Mouse (Mus musculus) heart, postnatal 4 days (tissue): ENCODE measurements around the gene Arpc3. TPM values are rescaled to one million over a fixed set of nuclear protein-coding genes. Genes with fewer than 3 reads are reported as not detected.
A peak's percentile ranks its signal among the peaks of the same experiment; 100 is the strongest.

Experiments
- DNase-seq: peaks from one replicate; pipeline ENCODE4 v3.0.0; 2021
- total RNA-seq, 2 experiments: library from RNA; stranded (reverse); gene quantifications; 2 replicates each; pipeline ENCODE4 v1.2.3; 2021

Arpc3 gene
- 100 to 1,000 TPM; 138 to 141 TPM for total RNA-seq

DNA sequence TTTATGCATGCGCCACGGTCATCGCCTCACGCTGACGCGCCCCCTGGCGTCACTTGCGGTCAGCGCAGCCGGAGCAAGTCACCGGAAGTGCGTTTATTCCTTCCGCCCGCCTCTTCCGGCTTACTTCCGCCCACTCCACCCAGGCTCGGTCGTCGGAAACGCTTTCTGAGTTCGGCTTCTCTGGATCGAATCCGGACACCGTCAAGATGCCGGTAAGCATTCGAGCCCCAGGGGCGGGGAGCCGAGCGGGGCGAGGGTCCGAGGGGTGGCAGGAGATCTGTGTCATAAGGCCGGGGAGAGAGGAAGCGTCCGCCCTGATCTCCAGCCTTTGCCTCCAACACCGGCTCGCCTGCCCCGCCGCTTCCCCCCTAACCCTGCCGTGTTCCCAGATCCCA, at the start of gene Arpc3:
Arpc3 (plus strand) TSS at position 93 of the 395 bp plus-strand sequence.
- DNase-seq, result peak; percentile 95

- DNase-seq, result no peak
Measured at GRCm38 (mm10) chr5:122342874-122343273, 48.8 kb upstream of the Arpc3 start.

DNA sequence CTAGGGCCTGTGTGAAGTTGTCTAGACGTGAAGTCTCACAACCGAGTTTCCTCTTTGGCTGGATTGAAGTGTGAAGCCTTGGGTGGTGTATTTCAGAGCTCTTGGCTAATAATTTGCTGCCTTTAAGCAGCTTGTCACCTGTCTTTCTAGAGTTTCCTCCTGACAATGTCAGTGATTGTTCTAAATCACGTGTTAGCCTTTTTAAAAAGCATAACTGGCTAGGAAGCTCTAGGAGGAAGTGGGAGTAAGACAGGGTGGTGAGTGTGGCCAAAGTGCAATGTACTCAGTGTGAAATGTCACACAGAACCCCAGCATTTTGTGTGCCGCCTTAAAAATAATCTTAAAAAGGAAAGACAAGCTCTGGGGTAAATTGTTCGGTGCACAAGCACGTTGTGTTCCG, 47.9 kb upstream of the Arpc3 start:
- no peak for DNase-seq

DNA sequence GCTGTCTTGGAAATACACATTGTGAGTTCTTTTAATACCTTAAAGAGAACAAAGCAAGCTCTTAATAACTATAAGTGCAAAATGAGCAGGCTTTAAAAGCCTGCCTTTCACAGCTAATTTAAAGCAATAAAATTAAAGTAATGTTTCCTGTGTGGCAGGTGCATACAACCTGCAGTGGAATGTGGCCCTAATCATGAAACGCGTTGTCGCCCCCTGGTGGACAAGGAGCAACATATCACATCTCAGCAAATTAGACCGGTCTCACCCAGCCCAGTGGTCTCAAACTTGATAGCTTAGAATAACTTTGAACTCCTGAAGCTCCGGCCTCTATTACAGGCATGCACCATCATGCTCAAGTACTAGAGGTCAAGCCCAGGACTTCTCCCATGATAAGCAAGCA, 47.4 kb upstream of the Arpc3 start:
- DNase-seq, result peak; percentile 83

DNA sequence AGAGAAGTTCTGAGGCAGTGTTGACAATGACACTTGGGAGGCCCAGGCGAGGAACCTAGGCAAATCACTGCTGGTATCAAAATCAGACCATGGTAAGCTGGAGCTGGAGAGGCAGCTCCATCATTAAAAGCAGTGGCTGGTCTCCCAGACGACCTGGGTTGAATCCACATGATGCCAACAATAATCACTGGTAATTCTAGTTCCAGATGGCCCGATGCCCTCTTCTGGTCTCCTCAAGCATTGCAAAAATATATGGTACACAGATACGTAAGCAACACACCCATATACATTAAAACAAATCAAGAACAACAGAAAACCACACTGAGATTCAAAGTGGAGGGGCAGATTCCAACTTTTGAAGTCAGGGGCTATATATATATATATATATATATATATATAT, 45.9 kb upstream of the Arpc3 start:
- no peak for DNase-seq

DNA sequence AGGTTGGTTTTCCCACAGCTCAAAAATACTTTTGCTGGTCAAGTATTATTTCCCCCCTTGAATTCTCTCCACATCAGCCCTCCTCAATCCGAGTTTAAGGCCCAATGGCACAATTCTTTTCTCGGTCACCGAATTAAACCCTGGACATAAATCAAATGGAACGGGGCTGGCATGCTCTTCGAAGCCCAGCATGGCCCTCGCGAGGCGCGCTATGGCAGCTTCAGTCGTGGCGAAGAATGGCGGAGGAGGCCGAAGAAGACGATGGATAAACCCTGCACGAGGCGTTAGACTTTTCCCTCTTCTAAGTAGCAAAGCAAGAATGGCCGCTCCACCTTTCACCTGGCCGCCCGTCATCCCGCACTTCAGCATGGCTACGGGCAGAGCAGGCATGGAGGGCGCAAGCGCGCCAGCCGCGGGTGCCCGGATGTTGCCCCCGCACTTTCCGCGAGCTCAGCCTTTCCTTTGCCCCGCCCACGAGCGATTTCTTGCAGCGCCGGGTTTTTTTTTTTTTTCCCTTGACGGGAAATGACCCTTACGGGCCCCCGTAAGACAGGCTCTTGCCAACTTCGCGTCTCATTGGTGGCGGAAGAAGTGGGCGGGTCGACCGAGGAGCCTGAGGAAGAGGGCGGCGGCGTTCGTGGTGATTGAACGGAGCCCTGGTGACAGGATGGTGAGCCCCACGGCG, 37.7 kb upstream of the Arpc3 start, which contains the start of the genes Rad9b and Vps29:
Rad9b (minus strand) TSS at position 427 of the 685 bp plus-strand sequence.
Vps29 (plus strand) TSS at position 563 of the 685 bp plus-strand sequence.
- peak; percentile 99 for DNase-seq

DNA sequence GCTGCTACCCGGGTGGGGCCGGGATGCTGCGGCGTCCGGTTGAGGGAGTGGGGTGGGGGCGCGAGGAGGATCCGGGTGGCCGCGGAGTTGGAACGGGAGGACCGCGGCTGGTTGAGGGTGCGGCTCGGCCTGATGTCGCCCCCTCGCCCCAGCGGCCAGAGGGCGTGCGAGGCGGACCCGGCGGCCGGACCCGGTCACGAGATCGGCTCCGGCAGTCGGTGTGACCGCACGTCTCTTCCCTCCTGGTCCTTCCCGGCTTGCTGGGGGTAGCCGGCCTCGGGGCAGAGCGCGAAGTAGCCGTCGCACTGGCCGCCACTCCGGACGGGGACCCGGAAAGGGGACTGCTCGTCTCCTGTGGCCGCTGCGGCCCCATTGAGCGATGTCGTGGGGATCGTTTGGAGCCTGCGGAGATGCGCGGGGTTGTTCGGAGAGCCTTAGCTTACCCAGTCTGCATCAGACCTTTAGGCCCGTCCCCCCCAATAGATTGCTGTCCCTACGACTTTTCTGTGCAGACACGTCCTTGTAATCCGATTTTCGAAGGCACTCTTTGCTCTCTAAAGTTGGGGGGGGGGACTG, 37.1 kb upstream of the Arpc3 start:
- no peak for DNase-seq

- peak; percentile 56 for DNase-seq
Measured at GRCm38 (mm10) chr5:122371591-122372191, 20.0 kb upstream of the Arpc3 start, which contains the start of gene Gpn3. TSS of gene Gpn3 (plus strand) at chr5:122371876.

DNA sequence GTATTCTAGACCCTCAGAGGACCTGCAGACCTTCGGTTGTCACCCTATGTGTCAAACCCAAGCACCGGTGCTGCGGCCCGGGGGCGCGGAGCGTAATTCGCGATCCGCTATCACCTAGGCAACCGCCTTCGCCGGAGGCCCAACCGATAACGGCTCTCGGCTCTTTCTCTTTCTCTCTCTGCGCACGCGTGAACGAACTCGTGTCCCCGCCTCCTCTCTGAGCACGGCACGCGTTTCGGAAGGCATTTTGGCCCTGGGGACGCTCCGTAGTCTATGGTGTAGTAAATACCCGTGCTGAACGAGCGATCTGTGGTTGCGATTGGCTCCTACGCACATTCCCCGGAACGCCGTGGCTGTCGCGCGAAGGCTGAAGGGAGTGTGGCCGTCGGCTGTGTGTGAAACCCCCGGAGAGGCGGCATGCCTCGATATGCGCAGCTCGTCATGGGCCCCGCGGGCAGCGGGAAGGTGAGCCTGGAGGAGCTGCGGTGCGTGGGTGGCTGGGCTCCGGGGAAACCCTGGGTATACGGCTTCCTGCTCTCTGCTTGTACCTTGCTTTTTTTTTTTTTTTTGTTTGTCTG, 19.4 kb upstream of the Arpc3 start, which contains the start of gene Fam216a:
Fam216a (minus strand) TSS at position 173 of the 578 bp plus-strand sequence.
- peak; percentile 99 for DNase-seq

DNA sequence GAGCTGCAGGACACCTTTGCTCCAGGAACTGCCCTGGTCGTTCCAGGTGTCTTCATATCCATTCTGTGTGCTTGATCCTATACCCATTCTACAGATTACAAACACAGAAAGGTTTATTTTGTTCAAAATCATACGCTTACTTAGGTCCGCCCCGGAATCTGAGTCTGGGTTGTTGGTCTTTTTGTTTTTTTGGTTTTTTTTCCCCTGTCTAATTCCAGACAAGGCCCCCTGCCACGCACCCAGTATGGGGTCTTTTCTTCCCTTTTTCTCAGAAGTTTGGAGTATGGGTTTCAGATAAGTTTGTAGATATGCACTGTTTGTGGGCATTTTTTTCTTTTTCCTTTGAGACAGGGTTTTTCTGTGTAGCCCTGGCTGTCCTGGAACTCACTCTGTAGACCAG, 18.8 kb upstream of the Arpc3 start:
- DNase-seq, result no peak

DNA sequence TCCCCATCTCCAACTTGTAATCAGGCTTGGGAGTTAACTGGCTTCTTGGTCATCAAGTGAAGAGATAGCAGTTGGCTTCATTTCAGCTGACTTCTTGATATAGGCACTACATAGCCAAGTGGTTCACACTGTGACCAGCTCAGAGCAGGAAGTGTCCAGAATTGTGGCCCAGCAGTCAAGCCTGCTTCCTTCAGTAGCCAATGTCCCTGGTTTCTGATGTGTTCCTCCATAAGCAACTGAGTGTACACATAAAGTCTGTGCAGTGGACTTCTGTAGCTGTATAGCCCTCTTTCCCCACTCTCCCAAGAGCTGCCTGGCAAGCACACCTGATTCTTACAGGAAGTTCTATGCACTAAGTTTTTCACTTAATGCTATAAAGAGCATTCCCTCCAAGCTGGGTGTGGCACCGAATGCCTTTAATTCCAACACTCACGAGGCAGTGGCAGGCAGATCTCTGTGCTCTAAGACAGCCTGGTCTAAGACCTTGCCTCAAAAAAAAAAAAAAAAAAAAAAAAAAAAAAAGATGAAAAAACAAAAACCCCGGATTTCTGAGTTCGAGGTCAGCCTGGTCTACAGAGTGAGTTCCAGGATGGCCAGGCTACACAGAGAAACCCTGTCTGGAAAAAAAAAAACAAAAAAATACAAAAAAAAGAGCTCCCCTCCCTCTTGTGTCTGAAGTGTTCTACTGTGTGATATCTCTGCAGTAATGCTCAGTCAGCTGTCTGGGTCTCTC, 14.4 kb upstream of the Arpc3 start:
- DNase-seq, result no peak

DNA sequence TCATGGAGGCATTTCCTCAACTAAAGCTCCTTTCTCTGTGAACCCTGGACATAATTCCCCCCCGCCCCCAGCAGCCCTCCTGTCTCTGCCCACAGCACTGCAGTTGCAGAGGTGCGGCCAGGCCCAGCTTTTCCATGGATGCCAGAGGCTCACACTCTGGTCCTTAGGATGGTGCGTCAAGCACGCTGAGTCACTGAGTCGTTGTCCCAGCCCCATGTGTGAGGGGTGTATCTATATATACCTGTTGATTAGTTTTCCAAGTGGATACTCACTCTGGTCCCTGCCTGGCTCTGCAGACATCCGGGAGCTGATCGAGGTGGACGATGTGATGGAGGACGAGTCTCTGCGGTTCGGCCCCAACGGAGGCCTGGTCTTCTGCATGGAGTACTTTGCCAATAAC, 13.5 kb upstream of the Arpc3 start:
- DNase-seq, result no peak

GRCm38 (mm10) chr5:122379374-122380155, 12.1 kb upstream of the Arpc3 start:
- peak; percentile 82 for DNase-seq

DNA sequence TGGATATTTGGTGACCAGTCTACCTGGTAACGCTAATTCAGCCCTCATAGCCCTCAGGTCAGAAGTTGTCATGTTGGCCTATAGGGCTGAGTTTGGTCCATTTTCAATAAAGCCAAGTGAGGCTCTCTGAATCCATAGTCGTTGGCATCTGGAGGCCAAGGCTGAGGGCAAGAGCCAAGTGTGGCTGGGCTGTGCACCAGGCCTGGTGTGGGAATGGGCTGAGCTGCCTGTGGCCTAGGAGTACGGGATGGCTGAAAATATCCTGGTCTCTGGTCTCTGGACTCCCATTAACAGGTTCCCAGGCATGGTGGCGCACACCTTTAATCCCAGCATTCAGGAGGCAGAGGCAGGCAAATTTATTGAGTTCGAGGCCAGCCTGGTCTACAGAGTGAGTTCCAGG, 1.7 kb upstream of the Arpc3 start:
- DNase-seq, result no peak

GRCm38 (mm10) chr5:122390671-122391070, 1.0 kb upstream of the Arpc3 start:
- no peak for DNase-seq

DNA sequence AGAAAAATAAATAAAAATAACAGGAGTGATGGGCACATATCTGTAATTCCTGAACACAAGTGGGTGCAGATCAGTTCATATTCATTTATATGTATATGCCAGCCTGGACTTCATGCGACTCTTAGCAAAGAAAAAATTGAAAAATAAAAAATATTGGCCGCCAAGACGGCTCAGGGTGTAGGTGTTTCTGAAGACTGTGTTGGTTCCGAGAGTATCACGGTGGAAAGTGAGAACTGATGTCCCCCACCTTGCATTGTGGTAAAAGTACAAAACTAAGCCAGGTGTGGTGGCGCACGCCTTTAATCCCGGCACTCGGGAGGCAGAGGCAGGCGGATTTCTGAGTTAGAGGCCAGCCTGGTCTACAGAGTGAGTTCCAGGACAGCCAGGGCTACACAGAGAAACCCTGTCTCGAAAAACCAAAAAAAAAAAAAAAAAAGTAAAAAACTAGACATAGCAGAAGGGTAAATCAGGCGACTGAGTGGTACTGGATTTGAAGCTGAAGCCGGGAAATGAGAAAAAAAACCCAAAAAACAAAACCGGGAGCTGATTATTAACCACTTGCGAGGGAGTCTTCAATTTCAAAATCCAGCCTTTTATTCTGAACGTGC, 396 bp upstream of the Arpc3 start:
- no peak for DNase-seq

GRCm38 (mm10) chr5:122392227-122393004, 738 bp downstream of the Arpc3 start:
- peak; percentile 36 for DNase-seq

DNA sequence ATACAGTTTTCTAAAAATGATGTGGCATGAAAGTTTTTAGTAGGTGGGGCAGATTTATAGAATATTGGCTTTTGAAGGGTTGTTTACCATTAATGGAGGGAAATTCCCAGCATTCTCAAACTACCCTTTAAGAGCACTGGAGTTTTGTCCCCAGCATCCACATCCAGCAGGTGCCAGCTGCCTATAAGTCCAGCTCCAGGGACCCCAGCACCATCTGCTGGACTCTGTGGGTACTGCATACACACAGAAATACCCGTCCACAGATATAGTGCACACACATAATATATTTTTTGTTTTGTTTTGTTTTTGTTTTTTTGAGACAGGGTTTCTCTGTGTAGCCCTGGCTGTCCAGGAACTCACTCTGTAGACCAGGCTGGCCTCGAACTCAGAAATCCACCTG, 2.2 kb downstream of the Arpc3 start:
- DNase-seq, result peak; percentile 87

DNA sequence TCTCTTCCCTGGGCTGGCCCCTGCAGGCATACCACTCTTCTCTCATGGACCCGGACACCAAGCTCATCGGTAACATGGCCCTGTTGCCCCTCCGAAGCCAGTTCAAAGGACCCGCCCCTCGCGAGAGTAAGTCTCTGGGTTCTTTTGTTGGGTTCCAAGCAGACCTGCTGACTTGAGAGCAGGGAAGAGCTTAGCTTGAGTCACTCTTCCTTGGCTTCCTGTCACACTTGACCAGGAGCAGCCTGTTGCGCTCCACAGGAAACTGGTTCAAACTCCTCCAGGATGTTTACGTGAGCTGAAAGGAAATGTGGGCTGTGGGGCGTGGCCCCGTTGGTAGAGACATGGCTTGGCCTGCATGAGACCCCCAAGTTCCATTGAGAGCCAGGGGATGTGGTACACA, 5.1 kb downstream of the Arpc3 start:
- peak; percentile 65 for DNase-seq

DNA sequence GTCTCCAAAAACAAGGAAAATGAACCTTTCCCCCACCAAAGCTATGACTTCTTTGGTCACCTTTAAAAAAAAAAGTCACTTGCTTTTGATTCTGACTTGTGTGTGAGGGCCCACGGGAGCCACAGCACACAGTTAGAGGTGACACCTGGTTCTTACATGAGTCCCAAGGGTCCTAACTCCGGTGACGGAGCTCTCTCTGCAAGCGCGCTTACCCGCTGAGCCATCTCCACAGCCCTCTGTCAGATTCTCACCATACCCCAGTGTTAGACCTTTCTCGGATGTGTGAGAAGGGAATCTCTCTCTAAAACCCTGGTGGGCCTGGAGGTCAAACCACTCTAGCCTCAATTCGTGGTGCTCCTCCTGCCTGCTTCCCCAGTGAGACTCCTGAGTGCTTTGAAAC, 5.8 kb downstream of the Arpc3 start:
- DNase-seq, result no peak

- DNase-seq, result no peak
Measured at GRCm38 (mm10) chr5:122399871-122400270, 8.2 kb downstream of the Arpc3 start.
